8 mouse cellular contexts compared by ENCODE assay signal in the genomic region with DNA sequence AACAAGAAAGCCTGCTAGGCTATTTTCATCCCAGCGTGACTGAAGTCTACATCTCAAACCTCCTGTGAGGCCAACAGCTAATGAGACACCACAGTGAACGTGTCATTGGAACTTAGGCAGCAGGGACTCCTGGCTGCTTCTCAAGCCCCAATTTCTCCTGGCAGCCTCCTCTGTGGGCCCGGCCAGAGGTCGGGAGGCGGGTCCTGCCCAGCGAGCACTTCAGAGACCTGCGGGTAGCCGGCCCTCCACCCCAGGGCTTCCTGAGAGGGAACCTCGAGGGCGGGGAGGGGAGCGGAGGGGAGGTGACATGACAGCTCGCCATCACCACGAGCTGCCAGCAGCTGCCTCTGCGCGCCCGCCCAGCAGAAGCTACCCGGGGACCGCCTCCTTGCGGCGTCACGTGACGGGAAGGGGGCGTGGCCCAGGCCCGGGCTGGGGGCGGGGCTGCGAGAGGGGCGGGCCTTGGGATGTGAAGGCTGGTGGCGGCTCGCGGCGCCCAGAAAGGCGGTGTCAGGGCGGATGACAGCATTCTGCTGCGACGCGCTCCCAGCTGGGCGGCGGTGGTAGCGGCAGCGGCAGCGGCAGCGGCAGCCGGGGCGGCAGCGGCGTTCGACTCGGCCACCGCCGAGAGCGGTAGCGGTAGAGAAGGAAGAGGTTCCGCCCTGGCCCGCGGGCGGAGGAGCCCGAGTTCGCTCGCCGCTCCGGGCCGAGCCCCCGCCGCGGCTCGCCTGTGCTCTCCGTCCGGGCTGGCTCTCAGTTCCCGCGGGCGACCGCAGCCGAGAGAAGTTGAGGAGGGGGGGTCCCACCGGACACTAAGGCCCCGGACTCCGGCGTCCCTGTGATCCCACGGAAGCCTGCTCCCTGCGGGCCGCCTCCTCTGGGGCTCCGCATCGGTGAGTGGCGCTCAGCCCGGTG. TPM values are rescaled to one million over a fixed set of nuclear protein-coding genes. Genes with fewer than 3 reads are reported as not detected.
DNase-seq lines count a peak whose midpoint lies in the region; ATAC-seq lines count a peak whose summit lies in the region.

A gene (plus strand): TSS at position 449 of the 915 bp plus-strand sequence.

- H3K9me3 ChIP-seq in embryonic facial prominence, embryonic 14.5 days (ENCODE audit: control insufficient read depth, low read length) = no peaks in the 10 kb centered on the region
- H3K9me3 ChIP-seq in kidney, embryonic 14.5 days (ENCODE audit: control insufficient read depth, low read length) = no peaks in the 10 kb centered on the region
- no peaks in the 10 kb centered on the region for H3K9me3 ChIP-seq in limb, embryonic 15.5 days

- peak within 1 kb of the TSS; percentile 97 for H3K9ac ChIP-seq in embryonic facial prominence, embryonic 14.5 days (ENCODE audit: low read depth, low read length)
- H3K9ac ChIP-seq in kidney, embryonic 14.5 days (ENCODE audit: low read depth, low read length) = peak within 1 kb of the TSS; percentile 90
- H3K9ac ChIP-seq in limb, embryonic 15.5 days = peak within 1 kb of the TSS; percentile 93

- peak; percentile 94 for ATAC-seq in embryonic facial prominence, embryonic 14.5 days (ENCODE audit: low read depth)
- peak; percentile 97 for ATAC-seq in kidney, embryonic 14.5 days (ENCODE audit: low FRiP score, low TSS enrichment)
- peak; percentile 93 for ATAC-seq in limb, embryonic 15.5 days (ENCODE audit: insufficient number of reproducible peaks, low FRiP score, low TSS enrichment, low read depth)

- DNase-seq in 3T3-L1 (ENCODE audit: low read depth, low spot score) = peak; percentile 89
- peak; percentile 100 for DNase-seq in adrenal gland, postnatal 4 days (ENCODE audit: low spot score in 2 of 2)
- DNase-seq in embryonic facial prominence, embryonic 14.5 days (ENCODE audit: low spot score) = peak; percentile 96
- DNase-seq in heart, adult 9 months (ENCODE audit: low spot score in 2 of 2) = peak; percentile 99 to 100
- DNase-seq in monocyte, adult 2 months (ENCODE audit: low read depth in 1 of 2, low spot score in 2 of 2) = peak; percentile 99 to 100
- peak; percentile 99 to 100 for DNase-seq in spleen, postnatal 36 days (ENCODE audit: low spot score in 2 of 2)

- H3K27ac ChIP-seq in embryonic facial prominence, embryonic 14.5 days (replicated peaks; ENCODE audit: low read depth, low read length) = peak within 1 kb of the TSS; percentile 94
- H3K27ac ChIP-seq in kidney, embryonic 14.5 days (ENCODE audit: low read depth, low read length) = peak within 1 kb of the TSS; percentile 70
- peak within 1 kb of the TSS; percentile 93 for H3K27ac ChIP-seq in limb, embryonic 15.5 days

- H3K27me3 ChIP-seq in embryonic facial prominence, embryonic 14.5 days (replicated peaks; ENCODE audit: control insufficient read depth, insufficient read depth, low read length) = no peaks in the 10 kb centered on the region
- H3K27me3 ChIP-seq in kidney, embryonic 14.5 days (ENCODE audit: control insufficient read depth, insufficient read depth, low read length) = no peaks in the 10 kb centered on the region
- H3K27me3 ChIP-seq in limb, embryonic 15.5 days = no peaks in the 10 kb centered on the region

- 0% methylated on average over 12 of the region's 84 CpGs for WGBS in embryonic facial prominence, embryonic 14.5 days
- WGBS in kidney, embryonic 14.5 days = under 1% methylated on average over 62 of the region's 84 CpGs
- under 1% methylated on average over 78 of the region's 84 CpGs for WGBS in limb, embryonic 15.5 days

- peaks cover 8% of the 10 kb centered on the region; the same call in 1 of the 2 replicates for H3K4me1 ChIP-seq in embryonic facial prominence, embryonic 14.5 days (ENCODE audit: control insufficient read depth, insufficient read depth, low read length)
- 0 out of 2 replicates have a peak, but pooled peaks cover 4% of the 10 kb centered on the region for H3K4me1 ChIP-seq in kidney, embryonic 14.5 days (ENCODE audit: control insufficient read depth, insufficient read depth, low read length)
- H3K4me1 ChIP-seq in limb, embryonic 15.5 days = peaks cover 6% of the 10 kb centered on the region

- H3K36me3 ChIP-seq in embryonic facial prominence, embryonic 14.5 days (ENCODE audit: control insufficient read depth, insufficient read depth, low read length) = no peaks in the 10 kb centered on the region
- H3K36me3 ChIP-seq in kidney, embryonic 14.5 days (ENCODE audit: control insufficient read depth, insufficient read depth, low read length) = no peaks in the 10 kb centered on the region
- no peaks in the 10 kb centered on the region for H3K36me3 ChIP-seq in limb, embryonic 15.5 days

- peak within 1 kb of the TSS; percentile 70 for H3K4me2 ChIP-seq in embryonic facial prominence, embryonic 14.5 days (ENCODE audit: low read depth, low read length)
- peak within 1 kb of the TSS; percentile 88 for H3K4me2 ChIP-seq in kidney, embryonic 14.5 days (replicated peaks; ENCODE audit: low read depth, low read length)
- peak within 1 kb of the TSS; percentile 72 for H3K4me2 ChIP-seq in limb, embryonic 15.5 days

- H3K4me3 ChIP-seq in embryonic facial prominence, embryonic 14.5 days (ENCODE audit: low read depth, low read length) = peak within 1 kb of the TSS; percentile 97
- H3K4me3 ChIP-seq in kidney, embryonic 14.5 days (ENCODE audit: low read length) = peak within 1 kb of the TSS; percentile 97
- H3K4me3 ChIP-seq in limb, embryonic 15.5 days = peak within 1 kb of the TSS; percentile 95

RNA-seq across cellular contexts. Expression of the gene that starts here (rescaled TPM):
- total RNA-seq in adrenal gland, postnatal 4 days (2021) = 10 to 100 TPM; 30.8 to 33.9 TPM
- 9.5 and 10.0 TPM in 2 replicates for polyA plus RNA-seq in embryonic facial prominence, embryonic 14.5 days (2014; fragmentation: Nextera tagmentation; extraction: Ambion mirVana)
- polyA plus RNA-seq in kidney, embryonic 14.5 days (2014; fragmentation: Nextera tagmentation; extraction: Ambion mirVana) = 5.5 and 9.6 TPM in 2 replicates
- 11.0 and 12.8 TPM in 2 replicates for polyA plus RNA-seq in limb, embryonic 15.5 days (2015; fragmentation: Nextera tagmentation; extraction: Ambion mirVana)

Comparison
In these comparisons a context has a peak if more than half of its experiments do, and no peak if none do; other contexts are left out.
1. Peak in every context shown above with its lines: DNase-seq, ATAC-seq, H3K4me3 ChIP-seq and H3K27ac ChIP-seq.